Mouse (Mus musculus): ENCODE results near the gene Kcnj10.

DNA sequence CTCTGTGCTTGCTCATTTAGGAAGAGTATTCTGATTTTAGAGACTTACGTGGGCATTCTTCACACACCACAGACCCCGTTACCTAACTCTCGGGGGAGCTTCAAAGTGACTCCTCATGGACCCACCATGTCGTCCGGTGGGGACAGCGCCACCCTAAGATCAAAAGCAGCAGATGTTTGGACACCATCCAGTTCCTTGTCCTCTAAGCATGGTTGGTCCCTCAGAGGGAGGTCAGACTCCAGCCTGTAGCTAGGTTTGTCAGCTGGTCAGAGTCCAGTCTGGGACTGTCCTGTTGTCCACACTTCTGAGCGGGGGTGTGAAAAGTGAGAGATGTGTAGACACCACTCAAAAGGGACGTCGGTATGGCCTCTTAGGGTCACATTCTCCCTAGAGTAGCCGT, 5.7 kb downstream of the Kcnj10 start:
- TF ChIP-seq CEBPB (IDR thresholded peaks at IDR 0.05; ENCODE audit: insufficient read depth, poor library complexity, severe bottlenecking): no peak
- no peak for TF ChIP-seq POLR2A (IDR thresholded peaks at IDR 0.05; ENCODE audit: insufficient read length, low read depth)
- TF ChIP-seq MYOG (IDR thresholded peaks at IDR 0.05; ENCODE audit: control insufficient read depth in 1 of 3, insufficient read depth in 1 of 3, insufficient read length in 2 of 3, low read depth in 2 of 3): no peak
- TF ChIP-seq TCF12 (IDR thresholded peaks at IDR 0.05; ENCODE audit: insufficient read depth, poor library complexity, severe bottlenecking): no peak
- no peak for TF ChIP-seq POLR2AphosphoS2 (IDR thresholded peaks at IDR 0.05; ENCODE audit: insufficient read length, low read depth)
- no peak for TF ChIP-seq REST (IDR thresholded peaks at IDR 0.05; ENCODE audit: insufficient read depth, insufficient read length)
- TF ChIP-seq MAX (IDR thresholded peaks at IDR 0.05; ENCODE audit: low read depth): no peak
- no peak for TF ChIP-seq MYOD1 (IDR thresholded peaks at IDR 0.05; ENCODE audit: control insufficient read depth in 1 of 3, insufficient read length in 2 of 3, low read depth in 2 of 3)
- no peak for TF ChIP-seq E2F4 (IDR thresholded peaks at IDR 0.05; ENCODE audit: insufficient read depth)
- TF ChIP-seq USF1 (IDR thresholded peaks at IDR 0.05; ENCODE audit: low read depth): no peak

Data from myocyte (in vitro differentiated cells).